Mouse (Mus musculus): ENCODE data around the gene Slc6a4.
"Not testable (repeated sequence)": the region's sequence is repeated elsewhere in the genome, so short reads cannot be mapped to it uniquely, and the experiment has no call there.

Gene Slc6a4

GRCm38 (mm10) chr11:77018046-77018445 lies 19.6 kb downstream of the Slc6a4 start:
- no peak for DNase-seq (ENCODE audit: low read depth, low spot score)

- DNase-seq (ENCODE audit: low read depth, low spot score) = no peak
Measured at GRCm38 (mm10) chr11:77019539-77019938, 21.1 kb downstream of the Slc6a4 start.

DNA sequence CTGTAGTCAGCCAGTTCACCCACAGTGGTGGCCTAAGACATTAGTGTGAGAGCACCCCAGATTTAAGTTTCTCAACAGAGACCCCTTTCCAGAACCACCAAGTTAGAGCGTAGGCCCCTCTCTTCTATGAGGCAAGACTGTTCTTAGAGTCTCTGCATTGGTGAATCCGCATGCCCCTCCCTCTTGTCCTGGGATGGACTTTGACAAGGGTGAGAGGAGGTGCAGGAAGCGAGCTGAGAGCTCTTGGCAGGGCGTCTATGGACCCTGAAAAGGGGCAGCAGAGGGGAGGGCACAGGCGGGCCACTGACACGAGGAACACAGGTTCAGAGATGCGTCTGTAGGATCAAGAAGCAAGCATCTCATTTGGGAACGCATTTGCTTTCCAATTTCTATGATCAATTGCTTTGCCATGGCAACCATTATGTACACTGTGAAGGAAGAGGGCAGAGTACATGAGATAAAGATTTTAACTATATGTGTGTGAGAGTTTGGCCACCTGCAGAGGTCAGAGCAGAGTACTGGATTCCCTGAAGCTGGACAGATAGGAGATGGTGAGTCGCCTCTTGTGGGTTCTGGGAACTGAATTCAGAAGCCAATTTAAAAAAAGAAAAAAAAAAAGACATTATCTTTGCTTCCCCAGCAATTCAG lies 23.5 kb downstream of the Slc6a4 start:
- DNase-seq (ENCODE audit: low read depth, low spot score) = no peak

DNA sequence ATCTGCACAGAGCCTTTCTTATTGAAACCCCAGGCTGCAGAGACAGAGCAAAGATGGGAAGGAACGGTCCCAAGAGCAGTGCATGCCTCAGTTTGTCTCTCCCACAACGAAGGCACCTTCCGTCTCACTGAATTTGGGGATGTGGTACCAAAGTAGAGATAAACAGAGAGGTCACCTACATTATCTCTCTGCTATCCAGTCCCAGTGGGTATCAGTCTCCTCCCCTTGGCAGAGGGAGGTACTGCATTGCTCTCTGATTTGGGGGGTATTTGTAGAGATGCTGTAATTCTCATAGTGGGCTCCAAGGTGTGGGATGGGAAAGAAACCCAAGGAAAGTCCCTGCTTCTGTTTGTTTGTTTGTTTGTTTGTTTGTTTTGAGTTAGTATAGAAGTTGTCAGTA lies 28.2 kb downstream of the Slc6a4 start:
- DNase-seq (ENCODE audit: low read depth, low spot score) = no peak

DNA sequence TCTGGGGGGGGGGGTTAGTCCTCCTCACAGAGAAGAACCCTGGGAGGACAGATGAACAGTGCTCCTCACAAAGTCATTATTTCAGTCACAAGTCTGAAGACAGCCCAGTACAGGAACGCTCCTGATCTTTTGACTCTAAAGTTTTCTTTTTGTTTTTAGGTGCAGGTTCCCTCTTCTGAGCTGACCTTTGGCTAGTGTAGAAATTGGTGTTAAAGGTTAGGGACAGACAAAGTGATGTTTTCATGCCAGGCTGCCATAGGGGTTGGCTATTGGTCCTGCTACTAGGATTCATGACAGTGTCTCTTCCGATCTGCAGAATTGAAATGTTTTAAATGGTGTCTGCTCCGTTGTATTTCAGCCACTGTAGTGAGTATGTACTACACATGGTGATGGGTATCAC lies 29.8 kb downstream of the Slc6a4 start:
- DNase-seq (ENCODE audit: low read depth, low spot score) = no peak

- DNase-seq (ENCODE audit: low read depth, low spot score) = no peak
Measured at GRCm38 (mm10) chr11:77031151-77031934, 32.9 kb downstream of the Slc6a4 start.

DNA sequence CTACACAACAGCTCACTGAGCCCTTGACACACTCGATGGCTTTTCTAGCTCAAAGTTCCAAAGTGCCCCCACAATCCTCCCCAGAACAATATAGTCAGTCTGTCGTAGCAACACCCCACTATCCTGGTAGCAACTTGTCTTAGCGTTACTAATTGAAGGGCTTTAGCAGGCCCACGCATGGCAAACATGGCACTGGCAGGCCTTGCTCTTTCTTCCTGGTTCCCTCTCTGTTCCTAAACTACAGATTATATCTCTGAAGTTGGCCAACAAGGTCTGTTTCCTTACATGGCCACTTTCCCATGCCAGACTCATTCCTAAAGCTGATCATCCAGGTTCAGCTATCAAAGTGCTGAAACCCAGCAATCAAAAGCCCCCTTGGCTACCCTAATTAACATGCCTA lies 43.5 kb downstream of the Slc6a4 start:
- DNase-seq (ENCODE audit: low read depth, low spot score) = no peak

DNA sequence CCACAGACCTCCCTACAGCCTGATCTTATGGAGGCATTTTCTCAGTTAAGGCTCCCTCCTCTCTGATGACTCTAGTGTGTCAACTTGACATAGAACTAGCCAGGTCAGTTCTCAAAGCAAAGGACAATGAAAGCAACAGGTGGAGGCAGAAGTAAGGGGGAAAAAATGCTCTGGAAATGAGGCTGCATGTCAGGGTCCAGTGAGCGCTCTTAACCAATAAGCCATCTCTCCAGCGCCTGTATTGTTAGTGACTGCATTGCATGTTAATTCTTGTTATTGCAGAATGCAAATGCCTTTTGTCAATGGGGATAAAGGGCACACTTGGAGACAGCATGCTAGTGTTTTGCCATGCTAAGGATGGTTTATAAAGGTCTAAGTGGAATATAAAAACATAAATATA lies 44.4 kb downstream of the Slc6a4 start:
- DNase-seq (ENCODE audit: low read depth, low spot score) = no peak

- no peak for DNase-seq (ENCODE audit: low read depth, low spot score)
Measured at GRCm38 (mm10) chr11:77061951-77062350, 63.5 kb downstream of the Slc6a4 start.

GRCm38 (mm10) chr11:77063406-77063805 lies 65.0 kb downstream of the Slc6a4 start:
- no peak for DNase-seq (ENCODE audit: low read depth, low spot score)

DNA sequence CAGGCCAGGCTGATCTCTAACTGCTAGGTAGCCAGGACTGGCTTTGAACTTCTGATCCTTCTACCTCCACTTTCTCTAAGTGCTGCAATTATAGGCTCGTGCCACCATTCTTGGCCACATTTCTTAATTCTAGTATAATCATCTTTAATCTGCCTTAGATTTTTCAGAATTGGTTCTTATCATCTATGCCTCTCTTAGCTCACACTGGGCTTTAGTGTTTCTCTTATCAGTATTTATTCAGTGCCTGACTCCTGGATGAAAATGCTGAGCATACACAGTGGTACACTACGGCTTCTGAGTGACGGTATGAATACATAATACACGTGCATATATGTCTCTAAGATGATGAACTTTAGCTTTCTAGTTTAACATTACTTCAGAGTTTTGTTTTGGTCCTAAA lies 70.4 kb downstream of the Slc6a4 start:
- no peak for DNase-seq (ENCODE audit: low read depth, low spot score)

- DNase-seq (ENCODE audit: low read depth, low spot score) = peak; percentile 49
Measured at GRCm38 (mm10) chr11:77070721-77071120, 72.3 kb downstream of the Slc6a4 start.

DNA sequence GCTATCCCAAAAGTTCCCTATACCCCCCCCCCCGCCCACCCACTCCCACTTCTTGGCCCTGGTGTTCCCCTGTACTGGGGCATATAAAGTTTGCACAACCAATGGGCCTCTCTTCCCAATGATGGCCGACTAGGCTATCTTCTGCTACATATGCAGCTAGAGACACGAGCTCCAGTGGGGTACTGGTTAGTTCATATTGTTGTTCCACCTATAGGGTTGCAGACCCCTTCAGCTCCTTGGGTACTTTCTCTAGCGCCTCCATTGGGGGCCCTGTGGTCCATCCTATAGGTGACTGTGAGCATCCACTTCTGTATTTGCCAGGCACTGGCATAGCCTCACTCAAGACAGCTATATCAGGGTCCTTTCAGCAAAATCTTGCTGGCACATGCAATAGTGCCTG lies 78.9 kb downstream of the Slc6a4 start:
- not testable (repeated sequence) for DNase-seq (ENCODE audit: low read depth, low spot score)

- peak; percentile 44 for DNase-seq (ENCODE audit: low read depth, low spot score)
Measured at GRCm38 (mm10) chr11:77077792-77078191, 79.4 kb downstream of the Slc6a4 start.

DNA sequence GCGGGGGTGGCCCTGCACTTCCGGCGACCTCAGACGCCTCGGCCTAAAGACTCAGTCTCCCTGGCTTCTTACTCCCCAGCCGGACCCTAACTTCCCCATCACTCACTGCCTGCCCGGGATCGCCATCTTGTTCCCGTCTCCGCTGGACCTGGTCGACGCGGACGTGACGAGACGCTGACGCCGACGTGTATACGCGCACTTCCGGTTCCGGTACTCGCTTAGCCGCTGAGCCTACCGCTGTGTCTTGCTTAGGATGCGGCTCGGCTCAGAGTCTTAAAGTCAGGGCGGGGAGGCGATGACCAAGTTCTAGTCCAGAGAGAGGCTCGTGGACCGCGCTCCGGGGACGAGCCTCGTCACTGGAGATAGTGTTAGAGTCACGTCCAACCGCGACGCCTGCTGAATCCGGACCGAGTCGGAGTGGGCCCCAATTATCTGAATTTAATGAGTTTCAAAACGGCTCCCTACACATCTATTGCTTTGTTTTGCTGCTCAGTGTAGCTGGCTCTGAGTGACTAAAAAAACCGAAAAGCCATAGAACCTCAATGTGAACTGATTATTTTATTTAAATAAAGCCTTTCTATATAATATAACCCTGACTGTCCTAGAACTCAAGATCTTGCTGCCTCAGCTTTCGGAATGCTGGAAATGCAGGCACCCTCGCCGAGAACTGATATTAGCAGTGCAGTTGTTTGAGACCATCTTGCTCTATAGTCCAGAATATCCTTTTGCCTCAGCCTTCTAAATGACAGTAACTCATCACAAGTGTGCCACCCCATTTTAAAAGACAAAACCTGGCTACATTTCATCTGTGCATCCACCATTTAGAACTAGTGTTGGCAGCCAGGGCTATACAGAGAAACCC lies 80.1 kb downstream of the Slc6a4 start, which contains the start of gene Nsrp1:
Gene Nsrp1, minus strand, starts transcription at position 163 of the 862 bp plus-strand sequence.
- peak; percentile 97 for DNase-seq (ENCODE audit: low read depth, low spot score)

DNA sequence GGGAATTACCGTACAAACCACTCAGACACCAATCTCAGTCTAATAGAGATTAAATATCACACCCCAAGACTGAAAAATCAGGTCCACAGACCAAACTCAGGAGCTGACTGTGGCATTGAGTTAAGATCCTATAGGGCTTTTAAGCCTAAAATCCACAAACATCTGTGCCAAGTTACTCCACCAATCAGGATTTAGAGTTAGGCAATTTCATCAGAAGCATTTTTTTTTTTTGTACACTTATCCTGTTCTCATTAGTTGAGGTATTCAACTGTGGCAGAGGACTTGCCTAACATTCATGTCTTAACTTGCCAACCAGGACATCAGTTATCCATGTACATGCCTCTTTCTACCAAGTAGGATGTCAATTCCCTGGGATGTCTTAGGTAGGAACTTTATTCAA lies 81.0 kb downstream of the Slc6a4 start:
- no peak for DNase-seq (ENCODE audit: low read depth, low spot score)
